Mouse (Mus musculus) heart, embryonic 12.5 days (tissue): ENCODE results near the gene Selenos. TPM values are rescaled to one million over a fixed set of nuclear protein-coding genes. Genes with fewer than 3 reads are reported as not detected.

Experiments
- ATAC-seq: fragments of 200-750 bp; cut with Nextera tagmentation; 2 replicates; pipeline ENCODE4 v1.8.0; 2017; ENCODE audit warnings: moderate TSS enrichment, moderate library complexity; ENCODE audit not compliant: insufficient number of reproducible peaks, low FRiP score
- H3K27ac ChIP-seq: fragments of 300-500 bp; sonication (generic); 2 replicates; pipeline ENCODE4 v1.5.1; 2016; ENCODE audit warnings: mild to moderate bottlenecking, moderate library complexity; ENCODE audit not compliant: poor library complexity, severe bottlenecking
- H3K27me3 ChIP-seq: fragments of 300-500 bp; sonication (generic); replicated peaks from 2 replicates; pipeline ENCODE4 v1.6.1; 2016; ENCODE audit warnings: mild to moderate bottlenecking, moderate library complexity
- H3K36me3 ChIP-seq: fragments of 300-500 bp; sonication (generic); 2 replicates; pipeline ENCODE4 v1.6.1; 2016; ENCODE audit warnings: mild to moderate bottlenecking, moderate library complexity
- H3K4me1 ChIP-seq: fragments of 300-500 bp; sonication (generic); replicated peaks from 2 replicates; pipeline ENCODE4 v1.6.1; 2016; ENCODE audit warnings: mild to moderate bottlenecking
- H3K4me2 ChIP-seq: fragments of 300-500 bp; sonication (generic); 2 replicates; pipeline ENCODE4 v1.6.1; 2016; ENCODE audit warnings: mild to moderate bottlenecking, moderate library complexity
- H3K4me3 ChIP-seq: fragments of 300-500 bp; sonication (generic); 2 replicates; pipeline ENCODE4 v1.5.1; 2016; ENCODE audit warnings: mild to moderate bottlenecking
- H3K9ac ChIP-seq: fragments of 300-500 bp; sonication (generic); 2 replicates; pipeline ENCODE4 v1.6.1; 2016; ENCODE audit warnings: mild to moderate bottlenecking, moderate library complexity
- H3K9me3 ChIP-seq: fragments of 300-500 bp; sonication (generic); replicated peaks from 2 replicates; pipeline ENCODE4 v1.6.1; 2016; ENCODE audit warnings: mild to moderate bottlenecking, moderate library complexity
- WGBS: fragments of 180-500 bp; shearing (Covaris S2); methylation state at CpG from one replicate; pipeline ENCODE4 v1.1.7; 2016; 5-methylcytosine and 5-hydroxymethylcytosine counted together
- polyA plus RNA-seq: library from polyadenylated mRNA; unstranded; fragments of >200 nt; fragmentation: Nextera tagmentation; extraction: Ambion mirVana; gene quantifications from 2 replicates; pipeline ENCODE4 v1.2.1, GENCODE M21; 2016

Selenos gene
- polyA plus RNA-seq, 1 experiment from 2014 or later = 70.7 TPM

- 74% methylated on average over 2 of the region's 2 CpGs for WGBS
- Histone ChIP-seq H3K9me3 (no peaks in the 10 kb centered on the region), H3K4me3 (no peak overlapping the region), H3K4me1 (no peaks in the 10 kb centered on the region), H3K27ac (no peak overlapping the region), H3K36me3 (peaks cover 88% of the 10 kb centered on the region), H3K4me2 (no peak overlapping the region), H3K9ac (no peak overlapping the region), H3K27me3 (no peaks in the 10 kb centered on the region)
- ATAC-seq = no peak
Observed at GRCm38 (mm10) chr7:66088077-66088476, 8.6 kb downstream of the Selenos start.

- no peaks in the 10 kb centered on the region for H3K27me3 ChIP-seq
- H3K9ac ChIP-seq = no peak overlapping the region
- 86% methylated on average over 11 of the region's 11 CpGs for WGBS
- no peak overlapping the region for H3K27ac ChIP-seq
- H3K4me2 ChIP-seq = no peak overlapping the region
- H3K4me1 ChIP-seq = no peaks in the 10 kb centered on the region
- no peak overlapping the region for H3K4me3 ChIP-seq
- no peaks in the 10 kb centered on the region for H3K9me3 ChIP-seq
- ATAC-seq = no peak
- peaks cover 67% of the 10 kb centered on the region for H3K36me3 ChIP-seq
Observed at GRCm38 (mm10) chr7:66090676-66091190, 11.3 kb downstream of the Selenos start.

- H3K27me3 ChIP-seq = no peaks in the 10 kb centered on the region
- WGBS = 81% methylated on average over 7 of the region's 7 CpGs
- no peak overlapping the region for H3K27ac ChIP-seq
- peaks cover 59% of the 10 kb centered on the region for H3K36me3 ChIP-seq
- ATAC-seq = no peak
- no peaks in the 10 kb centered on the region for H3K9me3 ChIP-seq
- no peaks in the 10 kb centered on the region for H3K4me1 ChIP-seq
- no peak overlapping the region for H3K9ac ChIP-seq
- no peak overlapping the region for H3K4me3 ChIP-seq
- H3K4me2 ChIP-seq = no peak overlapping the region
Observed at GRCm38 (mm10) chr7:66091553-66091952, 12.1 kb downstream of the Selenos start.

GRCm38 (mm10) chr7:66092656-66093055 lies 13.2 kb downstream of the Selenos start:
- no peak overlapping the region for H3K27ac ChIP-seq
- ATAC-seq = no peak
- H3K27me3 ChIP-seq = no peaks in the 10 kb centered on the region
- no peaks in the 10 kb centered on the region for H3K4me1 ChIP-seq
- no peak overlapping the region for H3K9ac ChIP-seq
- H3K36me3 ChIP-seq = peaks cover 48% of the 10 kb centered on the region
- WGBS = 88% methylated on average over 8 of the region's 8 CpGs
- H3K9me3 ChIP-seq = no peaks in the 10 kb centered on the region
- no peak overlapping the region for H3K4me2 ChIP-seq
- H3K4me3 ChIP-seq = no peak overlapping the region

GRCm38 (mm10) chr7:66094141-66094540 lies 14.7 kb downstream of the Selenos start:
- no peak overlapping the region for H3K4me3 ChIP-seq
- H3K9ac ChIP-seq = no peak overlapping the region
- H3K27ac ChIP-seq = no peak overlapping the region
- H3K9me3 ChIP-seq = no peaks in the 10 kb centered on the region
- H3K4me2 ChIP-seq = no peak overlapping the region
- 73% methylated on average over 5 of the region's 5 CpGs for WGBS
- H3K27me3 ChIP-seq = no peaks in the 10 kb centered on the region
- peaks cover 35% of the 10 kb centered on the region for H3K36me3 ChIP-seq
- ATAC-seq = no peak
- H3K4me1 ChIP-seq = no peaks in the 10 kb centered on the region

- Histone ChIP-seq H3K36me3 (no peaks in the 10 kb centered on the region), H3K4me3 (no peak overlapping the region), H3K9ac (no peak overlapping the region), H3K27ac (no peak overlapping the region), H3K4me1 (no peaks in the 10 kb centered on the region), H3K9me3 (no peaks in the 10 kb centered on the region), H3K27me3 (peaks cover 13% of the 10 kb centered on the region; the same call in 1 of the 2 replicates), H3K4me2 (no peak overlapping the region)
- WGBS = 84% methylated on average over 7 of the region's 7 CpGs
- no peak for ATAC-seq
Observed at GRCm38 (mm10) chr7:66098803-66099202, 19.4 kb downstream of the Selenos start.

- H3K9ac ChIP-seq = no peak overlapping the region
- ATAC-seq = no peak
- 6% methylated on average over 4 of the region's 4 CpGs for WGBS
- no peak overlapping the region for H3K4me3 ChIP-seq
- H3K4me2 ChIP-seq = no peak overlapping the region
- H3K4me1 ChIP-seq = peaks cover 5% of the 10 kb centered on the region
- H3K27me3 ChIP-seq = peaks cover 13% of the 10 kb centered on the region; the same call in 1 of the 2 replicates
- H3K9me3 ChIP-seq = no peaks in the 10 kb centered on the region
- H3K27ac ChIP-seq = no peak overlapping the region
- H3K36me3 ChIP-seq = no peaks in the 10 kb centered on the region
Observed at GRCm38 (mm10) chr7:66101866-66102265, 22.4 kb downstream of the Selenos start.

- Histone ChIP-seq H3K9me3 (no peaks in the 10 kb centered on the region), H3K27me3 (peaks cover 13% of the 10 kb centered on the region; the same call in 1 of the 2 replicates), H3K9ac (no peak overlapping the region), H3K27ac (no peak overlapping the region), H3K36me3 (no peaks in the 10 kb centered on the region), H3K4me1 (peaks cover 5% of the 10 kb centered on the region), H3K4me3 (no peak overlapping the region), H3K4me2 (no peak overlapping the region)
- no peak for ATAC-seq
- 88% methylated on average over 5 of the region's 5 CpGs for WGBS
Observed at GRCm38 (mm10) chr7:66104531-66104930, 25.1 kb downstream of the Selenos start.

- WGBS = 50% methylated on average over 4 of the region's 4 CpGs
- peaks cover 5% of the 10 kb centered on the region for H3K4me1 ChIP-seq
- no peaks in the 10 kb centered on the region for H3K36me3 ChIP-seq
- no peak overlapping the region for H3K9ac ChIP-seq
- H3K4me3 ChIP-seq = no peak overlapping the region
- no peak overlapping the region for H3K4me2 ChIP-seq
- no peak overlapping the region for H3K27ac ChIP-seq
- H3K9me3 ChIP-seq = no peaks in the 10 kb centered on the region
- 0 out of 2 replicates have a peak, but pooled peaks cover 5% of the 10 kb centered on the region for H3K27me3 ChIP-seq
- ATAC-seq = no peak
Observed at GRCm38 (mm10) chr7:66105771-66106170, 26.3 kb downstream of the Selenos start.

GRCm38 (mm10) chr7:66106581-66107056 lies 27.2 kb downstream of the Selenos start:
- Histone ChIP-seq H3K27me3 (no peaks in the 10 kb centered on the region), H3K9ac (no peak overlapping the region), H3K4me1 (peaks cover 8% of the 10 kb centered on the region), H3K27ac (no peak overlapping the region), H3K36me3 (no peaks in the 10 kb centered on the region), H3K4me3 (no peak overlapping the region), H3K4me2 (no peak overlapping the region), H3K9me3 (no peaks in the 10 kb centered on the region)
- WGBS = 71% methylated on average over 7 of the region's 7 CpGs
- ATAC-seq = no peak

GRCm38 (mm10) chr7:66107206-66107605 lies 27.8 kb downstream of the Selenos start:
- Histone ChIP-seq H3K9me3 (no peaks in the 10 kb centered on the region), H3K27ac (no peak overlapping the region), H3K36me3 (no peaks in the 10 kb centered on the region), H3K4me3 (no peak overlapping the region), H3K27me3 (no peaks in the 10 kb centered on the region), H3K4me1 (peaks cover 8% of the 10 kb centered on the region), H3K4me2 (no peak overlapping the region), H3K9ac (no peak overlapping the region)
- 61% methylated on average over 11 of the region's 11 CpGs for WGBS
- no peak for ATAC-seq

GRCm38 (mm10) chr7:66107930-66108329 lies 28.5 kb downstream of the Selenos start:
- H3K9me3 ChIP-seq = no peaks in the 10 kb centered on the region
- 19% methylated on average over 7 of the region's 7 CpGs for WGBS
- no peak overlapping the region for H3K27ac ChIP-seq
- no peak overlapping the region for H3K4me2 ChIP-seq
- peaks cover 13% of the 10 kb centered on the region for H3K4me1 ChIP-seq
- no peak overlapping the region for H3K9ac ChIP-seq
- no peaks in the 10 kb centered on the region for H3K27me3 ChIP-seq
- ATAC-seq = no peak
- H3K36me3 ChIP-seq = no peaks in the 10 kb centered on the region
- no peak overlapping the region for H3K4me3 ChIP-seq
